8 mouse cellular contexts compared by ENCODE assay signal in the genomic region with DNA sequence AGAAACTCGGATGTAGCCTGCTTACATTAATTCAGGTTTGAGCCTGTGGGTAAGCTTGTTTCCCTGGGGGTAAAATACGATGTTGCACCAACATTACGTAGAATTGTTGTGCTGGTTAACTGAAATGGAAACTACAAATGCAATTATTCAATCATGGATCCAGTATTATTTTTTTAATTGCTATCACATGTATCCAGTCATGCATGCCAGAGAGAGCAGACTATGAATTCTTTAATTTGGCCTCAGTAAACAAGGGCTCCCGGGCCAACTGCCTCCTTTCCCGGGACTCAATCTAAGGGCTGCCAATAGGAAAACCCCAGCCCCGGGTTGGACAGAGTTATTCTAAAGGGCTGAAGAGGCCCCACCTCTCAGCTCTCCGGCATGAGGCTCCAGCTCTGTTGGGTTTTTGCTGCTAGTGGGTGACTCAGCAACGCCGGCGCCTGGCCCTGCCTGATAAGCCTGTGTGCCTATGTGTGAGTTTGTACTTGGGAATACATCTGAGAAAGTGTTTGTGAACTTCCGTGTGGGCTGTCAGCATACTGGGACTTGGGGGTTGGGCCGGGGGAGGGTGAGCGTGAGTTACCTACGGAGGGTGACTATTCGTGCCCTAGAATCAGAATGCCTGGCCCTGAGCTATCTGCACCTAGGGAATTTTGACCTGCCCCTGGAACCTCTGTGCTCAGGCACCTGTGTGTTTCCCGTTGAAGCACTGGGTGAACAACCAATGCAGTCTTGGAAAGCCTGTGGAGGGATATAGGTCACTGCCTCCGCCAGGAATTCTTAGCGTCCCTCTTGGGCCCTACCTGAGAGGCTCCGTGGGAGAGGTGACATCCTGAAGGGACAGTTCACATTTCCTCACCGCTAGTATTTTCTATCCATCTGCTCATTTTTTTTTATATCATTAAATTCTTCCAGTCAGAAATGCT. TPM values are rescaled to one million over a fixed set of nuclear protein-coding genes. Genes with fewer than 3 reads are reported as not detected.
DNase-seq lines count a peak whose midpoint lies in the region; ATAC-seq and TF ChIP-seq lines count a peak whose summit lies in the region.

No protein-coding gene starts in this region.

- no peaks in the 10 kb centered on the region for H3K36me3 ChIP-seq in midbrain, embryonic 10.5 days
- H3K36me3 ChIP-seq in midbrain, embryonic 16.5 days (ENCODE audit: control insufficient read depth, insufficient read depth, low read length): no peaks in the 10 kb centered on the region
- no peaks in the 10 kb centered on the region for H3K36me3 ChIP-seq in embryonic facial prominence, embryonic 11.5 days (replicated peaks; ENCODE audit: control insufficient read depth, insufficient read depth, low read depth, low read length)
- H3K36me3 ChIP-seq in liver, adult 2 months (ENCODE audit: control insufficient read depth, insufficient read depth, low read length): no peaks in the 10 kb centered on the region

- DNase-seq in midbrain, embryonic 10.5 days (ENCODE audit: low spot score): peak; percentile 45
- DNase-seq in adipocyte (ENCODE audit: low spot score): peak; percentile 28
- DNase-seq in embryonic facial prominence, embryonic 11.5 days (ENCODE audit: low spot score): peak; percentile 44
- DNase-seq in heart, postnatal 36 days: peak; percentile 53 to 65
- peak; percentile 91 for DNase-seq in liver, adult 2 months (ENCODE audit: extremely low read depth, low read depth, low spot score)
- DNase-seq in retina, postnatal 1 day: peak; percentile 88
- no peak for DNase-seq in neural tube, embryonic 10.5 days (ENCODE audit: extremely low spot score, low spot score)

- 25% methylated on average over 20 of the region's 20 CpGs for WGBS in midbrain, embryonic 10.5 days
- WGBS in midbrain, embryonic 16.5 days: 22% methylated on average over 19 of the region's 20 CpGs
- 21% methylated on average over 20 of the region's 20 CpGs for WGBS in embryonic facial prominence, embryonic 11.5 days
- WGBS in liver, adult 2 months: 10% methylated on average over 20 of the region's 20 CpGs

- H3K4me3 ChIP-seq in midbrain, embryonic 10.5 days: peak overlapping the region; percentile 19; the same call in 1 of the 2 replicates
- no peak overlapping the region for H3K4me3 ChIP-seq in midbrain, embryonic 16.5 days (ENCODE audit: low read depth, low read length)
- H3K4me3 ChIP-seq in embryonic facial prominence, embryonic 11.5 days (ENCODE audit: low read depth, low read length): no peak overlapping the region
- H3K4me3 ChIP-seq in liver, adult 2 months (ENCODE audit: insufficient read depth, low read depth, low read length): peak overlapping the region; percentile 61

- TF ChIP-seq POLR2A in liver, adult 2 months (IDR thresholded peaks at IDR 0.05; ENCODE audit: extremely low read depth, insufficient read depth, low read length): peak; percentile 64

- no peak overlapping the region for H3K9ac ChIP-seq in midbrain, embryonic 16.5 days (ENCODE audit: low read depth, low read length)
- no peak overlapping the region for H3K9ac ChIP-seq in embryonic facial prominence, embryonic 11.5 days (replicated peaks; ENCODE audit: low read length)
- peak overlapping the region; percentile 85 for H3K9ac ChIP-seq in liver, adult 2 months (ENCODE audit: low read depth, low read length)

- no peak overlapping the region for H3K27ac ChIP-seq in midbrain, embryonic 10.5 days (replicated peaks)
- no peak overlapping the region for H3K27ac ChIP-seq in midbrain, embryonic 16.5 days (ENCODE audit: low read length)
- no peak overlapping the region for H3K27ac ChIP-seq in embryonic facial prominence, embryonic 11.5 days (replicated peaks; ENCODE audit: low read depth, low read length)
- peak overlapping the region; percentile 98 for H3K27ac ChIP-seq in liver, adult 2 months (replicated peaks; ENCODE audit: insufficient read depth, low read depth, low read length)

- H3K4me2 ChIP-seq in midbrain, embryonic 16.5 days (ENCODE audit: low read length): no peak overlapping the region
- no peak overlapping the region for H3K4me2 ChIP-seq in embryonic facial prominence, embryonic 11.5 days (ENCODE audit: low read depth, low read length)

- no peaks in the 10 kb centered on the region for H3K9me3 ChIP-seq in midbrain, embryonic 10.5 days (replicated peaks)
- no peaks in the 10 kb centered on the region for H3K9me3 ChIP-seq in midbrain, embryonic 16.5 days (replicated peaks; ENCODE audit: control insufficient read depth, low read length, poor library complexity, severe bottlenecking)
- no peaks in the 10 kb centered on the region for H3K9me3 ChIP-seq in embryonic facial prominence, embryonic 11.5 days (replicated peaks; ENCODE audit: control insufficient read depth, low read length)

- peaks cover 63% of the 10 kb centered on the region for H3K4me1 ChIP-seq in midbrain, embryonic 10.5 days
- peaks cover 6% of the 10 kb centered on the region; the same call in 1 of the 2 replicates for H3K4me1 ChIP-seq in midbrain, embryonic 16.5 days (ENCODE audit: control insufficient read depth, insufficient read depth, low read length)
- H3K4me1 ChIP-seq in embryonic facial prominence, embryonic 11.5 days (ENCODE audit: control insufficient read depth, insufficient read depth, low read length): peaks cover 2% of the 10 kb centered on the region
- H3K4me1 ChIP-seq in liver, adult 2 months (ENCODE audit: control insufficient read depth, insufficient read depth, low read length): peaks cover 25% of the 10 kb centered on the region

- peaks cover 22% of the 10 kb centered on the region; the same call in 1 of the 2 replicates for H3K79me2 ChIP-seq in liver, adult 2 months (ENCODE audit: control insufficient read depth, insufficient read depth, low read length)

- H3K27me3 ChIP-seq in midbrain, embryonic 10.5 days (ENCODE audit: low read depth, poor library complexity, severe bottlenecking): peaks cover 79% of the 10 kb centered on the region
- H3K27me3 ChIP-seq in midbrain, embryonic 16.5 days (ENCODE audit: control insufficient read depth, insufficient read depth, low read depth, low read length): peaks cover 10% of the 10 kb centered on the region; the same call in 1 of the 2 replicates
- no peaks in the 10 kb centered on the region for H3K27me3 ChIP-seq in embryonic facial prominence, embryonic 11.5 days (ENCODE audit: control insufficient read depth, insufficient read depth, low read length)
- H3K27me3 ChIP-seq in liver, adult 2 months (ENCODE audit: control insufficient read depth, insufficient read depth, low read length): no peaks in the 10 kb centered on the region

- intact Hi-C loops in heart, postnatal 36 days (cut with DNase I): no loop called here

- TF ChIP-seq CTCF in liver, adult 2 months (IDR thresholded peaks at IDR 0.05; ENCODE audit: low read depth, low read length): no peak

- no peak for ATAC-seq in midbrain, embryonic 16.5 days
- ATAC-seq in embryonic facial prominence, embryonic 11.5 days (replicated peaks; ENCODE audit: insufficient number of reproducible peaks, low FRiP score, low TSS enrichment, low read depth): no peak

RNA-seq across cellular contexts. Expression of gene Epb41, which starts 1.6 kb away (rescaled TPM):
- polyA plus RNA-seq in midbrain, embryonic 10.5 days (2016; fragmentation: Nextera tagmentation; extraction: Ambion mirVana): 123 and 167 TPM in 2 replicates
- polyA plus RNA-seq in midbrain, embryonic 16.5 days (2015; fragmentation: Nextera tagmentation; extraction: Ambion mirVana): 61.7 and 69.9 TPM in 2 replicates
- 139 and 141 TPM in 2 replicates for polyA plus RNA-seq in embryonic facial prominence, embryonic 11.5 days (2014; fragmentation: Nextera tagmentation; extraction: Ambion mirVana)
- total RNA-seq in heart, postnatal 36 days (2021): 100 to 1,000 TPM; 144 to 148 TPM
- total RNA-seq in liver, adult 2 months (2014; rRNA removed): 46.8 and 48.0 TPM in 2 replicates
- polyA plus RNA-seq in liver, adult 2 months (2012; rRNA removed): 29.6 and 40.7 TPM in 2 replicates

RNA-seq across cellular contexts. Expression of gene Gm10300, which starts 2.2 kb away (rescaled TPM):
- polyA plus RNA-seq in midbrain, embryonic 10.5 days (2016; fragmentation: Nextera tagmentation; extraction: Ambion mirVana): not detected in 2 replicates
- polyA plus RNA-seq in midbrain, embryonic 16.5 days (2015; fragmentation: Nextera tagmentation; extraction: Ambion mirVana): not detected in 2 replicates
- not detected in 2 replicates for polyA plus RNA-seq in embryonic facial prominence, embryonic 11.5 days (2014; fragmentation: Nextera tagmentation; extraction: Ambion mirVana)
- under 1 TPM in 1 of 2 experiments, not detected in 1; 0.11 TPM for total RNA-seq in heart, postnatal 36 days (2021)
- 0.09 and 0.20 TPM in 2 replicates for total RNA-seq in liver, adult 2 months (2014; rRNA removed)
- polyA plus RNA-seq in liver, adult 2 months (2012; rRNA removed): 0.04 and 0.13 TPM in 2 replicates

Comparison
In these comparisons a context has a peak if more than half of its experiments do, and no peak if none do; other contexts are left out.
1. H3K4me3 ChIP-seq: peak in midbrain, embryonic 10.5 days (single experiment) and liver, adult 2 months (single experiment); none in midbrain, embryonic 16.5 days (single experiment) and embryonic facial prominence, embryonic 11.5 days (single experiment).